Mouse (Mus musculus): ENCODE measurements around the gene Ccdc141. TPM values are rescaled to one million over a fixed set of nuclear protein-coding genes. Genes with fewer than 3 reads are reported as not detected.

The Ccdc141 gene
- polyA plus RNA-seq, 1 experiment from 2014 or later: 7.3 TPM

- Histone ChIP-seq H3K9ac (no peak overlapping the region), H3K27me3 (no peaks in the 10 kb centered on the region)
- whole genome bisulfite sequencing: 84% methylated on average over 2 of the region's 2 CpGs
Observed at GRCm38 (mm10) chr2:77081156-77081555, 89.3 kb downstream of the Ccdc141 start.

GRCm38 (mm10) chr2:77080657-77081056, 89.8 kb downstream of the Ccdc141 start:
- H3K4me3 ChIP-seq: no peak overlapping the region
- no peaks in the 10 kb centered on the region for H3K27me3 ChIP-seq
- H3K4me2 ChIP-seq: no peak overlapping the region
- 91% methylated on average over 3 of the region's 3 CpGs for WGBS
- no peaks in the 10 kb centered on the region for H3K9me3 ChIP-seq
- ATAC-seq (ENCODE audit: low FRiP score): no peak
- no peaks in the 10 kb centered on the region for H3K36me3 ChIP-seq
- 0 out of 2 replicates have a peak, but pooled peaks cover under 1% of the 10 kb centered on the region for H3K4me1 ChIP-seq (replicated peaks)
- no peak overlapping the region for H3K9ac ChIP-seq
- H3K27ac ChIP-seq: no peak overlapping the region

More at GRCm38 (mm10) chr2:77081156-77081555, 89.3 kb downstream of the Ccdc141 start:
- no peak for ATAC-seq (ENCODE audit: low FRiP score)
- no peak overlapping the region for H3K4me3 ChIP-seq
- no peak overlapping the region for H3K27ac ChIP-seq
- H3K4me1 ChIP-seq (replicated peaks): peaks cover 3% of the 10 kb centered on the region; the same call in 1 of the 2 replicates
- no peaks in the 10 kb centered on the region for H3K36me3 ChIP-seq
- no peaks in the 10 kb centered on the region for H3K9me3 ChIP-seq
- no peak overlapping the region for H3K4me2 ChIP-seq

- no peak for ATAC-seq (ENCODE audit: low FRiP score)
- no peaks in the 10 kb centered on the region for H3K4me1 ChIP-seq (replicated peaks)
- no peaks in the 10 kb centered on the region for H3K27me3 ChIP-seq
- H3K27ac ChIP-seq: no peak overlapping the region
- H3K4me3 ChIP-seq: no peak overlapping the region
- 92% methylated on average over 4 of the region's 4 CpGs for WGBS
- H3K9ac ChIP-seq: no peak overlapping the region
- no peaks in the 10 kb centered on the region for H3K9me3 ChIP-seq
- H3K36me3 ChIP-seq: no peaks in the 10 kb centered on the region
- no peak overlapping the region for H3K4me2 ChIP-seq
Observed at GRCm38 (mm10) chr2:77078746-77079145, 91.7 kb downstream of the Ccdc141 start.

GRCm38 (mm10) chr2:77074373-77074772, 96.1 kb downstream of the Ccdc141 start:
- Histone ChIP-seq H3K4me2 (no peak overlapping the region), H3K36me3 (no peaks in the 10 kb centered on the region), H3K4me1 (replicated peaks) (no peaks in the 10 kb centered on the region), H3K4me3 (no peak overlapping the region), H3K9me3 (no peaks in the 10 kb centered on the region), H3K9ac (no peak overlapping the region), H3K27ac (no peak overlapping the region), H3K27me3 (no peaks in the 10 kb centered on the region)
- ATAC-seq (ENCODE audit: low FRiP score): no peak
- 44% methylated on average over 6 of the region's 6 CpGs for WGBS

- Histone ChIP-seq H3K27ac (no peak overlapping the region), H3K36me3 (no peaks in the 10 kb centered on the region)
- no peak for ATAC-seq (ENCODE audit: low FRiP score)
Observed at GRCm38 (mm10) chr2:77073930-77074329, 96.5 kb downstream of the Ccdc141 start.

GRCm38 (mm10) chr2:77065294-77065693, 105.1 kb downstream of the Ccdc141 start:
- no peak overlapping the region for H3K9ac ChIP-seq
- ATAC-seq (ENCODE audit: low FRiP score): peak; percentile 73
- peak overlapping the region; percentile 76; the same call in 1 of the 2 replicates for H3K27ac ChIP-seq
- WGBS: 25% methylated on average over 6 of the region's 6 CpGs
- H3K27me3 ChIP-seq: no peaks in the 10 kb centered on the region
- no peak overlapping the region for H3K4me2 ChIP-seq
- H3K4me1 ChIP-seq (replicated peaks): peaks cover 16% of the 10 kb centered on the region
- no peaks in the 10 kb centered on the region for H3K9me3 ChIP-seq
- no peaks in the 10 kb centered on the region for H3K36me3 ChIP-seq
- H3K4me3 ChIP-seq: no peak overlapping the region

More at GRCm38 (mm10) chr2:77073930-77074329, 96.5 kb downstream of the Ccdc141 start:
- WGBS: 63% methylated on average over 5 of the region's 5 CpGs
- H3K4me2 ChIP-seq: no peak overlapping the region
- no peaks in the 10 kb centered on the region for H3K27me3 ChIP-seq
- no peaks in the 10 kb centered on the region for H3K4me1 ChIP-seq (replicated peaks)
- no peaks in the 10 kb centered on the region for H3K9me3 ChIP-seq
- no peak overlapping the region for H3K4me3 ChIP-seq
- H3K9ac ChIP-seq: no peak overlapping the region

GRCm38 (mm10) chr2:77061871-77062270, 108.6 kb downstream of the Ccdc141 start:
- 39% methylated on average over 3 of the region's 3 CpGs for WGBS
- H3K4me2 ChIP-seq: no peak overlapping the region
- peaks cover 27% of the 10 kb centered on the region for H3K4me1 ChIP-seq (replicated peaks)
- no peak overlapping the region for H3K4me3 ChIP-seq
- no peak for ATAC-seq (ENCODE audit: low FRiP score)
- no peaks in the 10 kb centered on the region for H3K36me3 ChIP-seq
- H3K9me3 ChIP-seq: no peaks in the 10 kb centered on the region
- H3K27me3 ChIP-seq: no peaks in the 10 kb centered on the region
- no peak overlapping the region for H3K27ac ChIP-seq
- H3K9ac ChIP-seq: no peak overlapping the region

- Histone ChIP-seq H3K27me3 (no peaks in the 10 kb centered on the region), H3K4me2 (no peak overlapping the region), H3K4me1 (replicated peaks) (peaks cover 25% of the 10 kb centered on the region), H3K36me3 (no peaks in the 10 kb centered on the region), H3K4me3 (no peak overlapping the region), H3K27ac (no peak overlapping the region), H3K9me3 (no peaks in the 10 kb centered on the region), H3K9ac (no peak overlapping the region)
- ATAC-seq (ENCODE audit: low FRiP score): no peak
- WGBS: 17% methylated on average over 8 of the region's 8 CpGs
Observed at GRCm38 (mm10) chr2:77059596-77059995, 110.8 kb downstream of the Ccdc141 start.

- H3K36me3 ChIP-seq: no peaks in the 10 kb centered on the region
- H3K9ac ChIP-seq: peak overlapping the region; percentile 49; the same call in 1 of the 2 replicates
Observed at GRCm38 (mm10) chr2:77056367-77056766, 114.1 kb downstream of the Ccdc141 start.

GRCm38 (mm10) chr2:77042912-77043311, 127.5 kb downstream of the Ccdc141 start:
- no peaks in the 10 kb centered on the region for H3K4me1 ChIP-seq (replicated peaks)
- no peak overlapping the region for H3K27ac ChIP-seq
- no peaks in the 10 kb centered on the region for H3K9me3 ChIP-seq
- H3K27me3 ChIP-seq: no peaks in the 10 kb centered on the region
- no peak overlapping the region for H3K9ac ChIP-seq
- 78% methylated on average over 3 of the region's 3 CpGs for WGBS
- no peak overlapping the region for H3K4me3 ChIP-seq
- H3K36me3 ChIP-seq: no peaks in the 10 kb centered on the region
- ATAC-seq (ENCODE audit: low FRiP score): no peak
- H3K4me2 ChIP-seq: no peak overlapping the region

More at GRCm38 (mm10) chr2:77056367-77056766, 114.1 kb downstream of the Ccdc141 start:
- peak overlapping the region; percentile 24 for H3K27ac ChIP-seq
- no peaks in the 10 kb centered on the region for H3K9me3 ChIP-seq
- H3K4me3 ChIP-seq: no peak overlapping the region
- H3K4me1 ChIP-seq (replicated peaks): peaks cover 18% of the 10 kb centered on the region
- ATAC-seq (ENCODE audit: low FRiP score): peak; percentile 47; the same call in 1 of the 2 replicates
- no peaks in the 10 kb centered on the region for H3K27me3 ChIP-seq
- H3K4me2 ChIP-seq: peak overlapping the region; percentile 30
- 21% methylated on average over 11 of the region's 11 CpGs for WGBS

GRCm38 (mm10) chr2:77039683-77040082, 130.8 kb downstream of the Ccdc141 start:
- no peaks in the 10 kb centered on the region for H3K4me1 ChIP-seq (replicated peaks)
- no peak overlapping the region for H3K4me3 ChIP-seq
- no peaks in the 10 kb centered on the region for H3K27me3 ChIP-seq
- no peak overlapping the region for H3K4me2 ChIP-seq
- H3K27ac ChIP-seq: no peak overlapping the region
- WGBS: 77% methylated on average over 3 of the region's 3 CpGs
- ATAC-seq (ENCODE audit: low FRiP score): no peak
- no peaks in the 10 kb centered on the region for H3K36me3 ChIP-seq
- H3K9ac ChIP-seq: no peak overlapping the region
- H3K9me3 ChIP-seq: no peaks in the 10 kb centered on the region

GRCm38 (mm10) chr2:77039281-77039680, 131.2 kb downstream of the Ccdc141 start:
- Histone ChIP-seq H3K4me1 (replicated peaks) (no peaks in the 10 kb centered on the region), H3K36me3 (no peaks in the 10 kb centered on the region), H3K9me3 (no peaks in the 10 kb centered on the region), H3K27ac (no peak overlapping the region), H3K27me3 (no peaks in the 10 kb centered on the region), H3K9ac (no peak overlapping the region), H3K4me3 (no peak overlapping the region), H3K4me2 (no peak overlapping the region)
- WGBS: 88% methylated on average over 4 of the region's 4 CpGs
- no peak for ATAC-seq (ENCODE audit: low FRiP score)

- ATAC-seq (ENCODE audit: low FRiP score): no peak
- WGBS: 92% methylated on average over 10 of the region's 10 CpGs
- no peaks in the 10 kb centered on the region for H3K36me3 ChIP-seq
- H3K27ac ChIP-seq: no peak overlapping the region
- no peaks in the 10 kb centered on the region for H3K4me1 ChIP-seq (replicated peaks)
- no peaks in the 10 kb centered on the region for H3K27me3 ChIP-seq
- H3K9ac ChIP-seq: no peak overlapping the region
- no peak overlapping the region for H3K4me2 ChIP-seq
- H3K9me3 ChIP-seq: no peaks in the 10 kb centered on the region
- H3K4me3 ChIP-seq: no peak overlapping the region
Observed at GRCm38 (mm10) chr2:77037211-77037610, 133.2 kb downstream of the Ccdc141 start.

All from hindbrain, embryonic 13.5 days (tissue).